Mouse (Mus musculus): ENCODE measurements at regions not wholly inside any gene's neighbourhood (a gene's known extent, or its start where the extent isn't known, plus 50 kb on each side); places are given as distances from the start of the nearest gene placed in this dataset.
"Not testable (repeated sequence)": the region's sequence is repeated elsewhere in the genome, so short reads cannot be mapped to it uniquely, and the experiment has no call there.

DNA sequence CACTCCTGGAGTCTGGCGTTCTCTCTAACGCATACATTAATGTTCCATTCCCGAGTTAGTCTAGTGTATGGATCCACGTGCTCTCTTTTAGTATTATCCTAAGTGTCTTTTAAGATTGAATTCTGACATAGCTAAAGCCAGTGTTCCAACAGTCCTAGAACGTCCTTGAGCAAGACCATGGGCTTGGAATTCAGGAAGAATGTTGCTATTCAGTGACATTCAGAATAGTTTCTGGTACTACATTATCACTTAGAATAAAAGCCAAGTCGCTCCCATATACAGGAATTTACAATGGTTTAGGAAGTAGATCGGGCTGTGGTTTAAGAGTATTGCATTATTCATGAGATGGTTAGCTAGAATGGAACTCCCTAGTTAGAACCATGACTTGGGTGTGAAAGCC lies 277.6 kb upstream of the Klf6 start:
- H3K27ac ChIP-seq (ENCODE audit: low read length), result not testable (repeated sequence)

DNA sequence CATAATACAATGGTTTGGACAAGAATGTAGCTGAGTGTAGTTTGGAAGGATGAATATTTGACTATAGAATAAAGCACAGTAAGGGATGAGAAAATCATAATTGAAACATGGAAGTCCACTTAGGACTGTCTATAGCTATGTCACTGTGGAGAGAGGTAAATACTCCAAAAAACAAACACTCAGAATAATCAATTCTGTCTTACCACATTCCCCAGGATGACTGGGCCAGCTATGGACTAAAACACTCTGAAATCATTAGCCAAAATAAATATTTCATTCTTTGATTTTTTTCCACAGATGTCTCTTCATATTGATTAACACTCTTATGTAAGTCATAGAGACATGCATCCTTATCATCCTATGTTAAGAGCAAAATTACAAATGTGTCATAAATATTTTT lies 274.1 kb upstream of the Klf6 start:
- Histone ChIP-seq H3K27me3 (ENCODE audit: insufficient read depth, low read length) (no peaks in the 10 kb centered on the region), H3K4me3 (ENCODE audit: low read length) (no peak overlapping the region), H3K4me2 (replicated peaks; ENCODE audit: low read depth, low read length) (no peak overlapping the region), H3K4me1 (ENCODE audit: insufficient read depth, low read length) (no peaks in the 10 kb centered on the region), H3K9ac (replicated peaks; ENCODE audit: low read length) (no peak overlapping the region), H3K36me3 (ENCODE audit: insufficient read depth, low read length) (no peaks in the 10 kb centered on the region), H3K9me3 (ENCODE audit: low read length) (no peaks in the 10 kb centered on the region), H3K27ac (ENCODE audit: low read length) (no peak overlapping the region)
- no peak for ATAC-seq (ENCODE audit: low FRiP score, low TSS enrichment)

More for the DNA sequence above, 277.6 kb upstream of the Klf6 start:
- not testable (repeated sequence) for H3K4me2 ChIP-seq (replicated peaks; ENCODE audit: low read depth, low read length); ATAC-seq (ENCODE audit: low FRiP score, low TSS enrichment); H3K9me3 ChIP-seq (ENCODE audit: low read length); H3K36me3 ChIP-seq (ENCODE audit: insufficient read depth, low read length); H3K4me1 ChIP-seq (ENCODE audit: insufficient read depth, low read length); H3K27me3 ChIP-seq (ENCODE audit: insufficient read depth, low read length); H3K4me3 ChIP-seq (ENCODE audit: low read length); H3K9ac ChIP-seq (replicated peaks; ENCODE audit: low read length)
- WGBS, result 90% methylated on average over 7 of the region's 7 CpGs

DNA sequence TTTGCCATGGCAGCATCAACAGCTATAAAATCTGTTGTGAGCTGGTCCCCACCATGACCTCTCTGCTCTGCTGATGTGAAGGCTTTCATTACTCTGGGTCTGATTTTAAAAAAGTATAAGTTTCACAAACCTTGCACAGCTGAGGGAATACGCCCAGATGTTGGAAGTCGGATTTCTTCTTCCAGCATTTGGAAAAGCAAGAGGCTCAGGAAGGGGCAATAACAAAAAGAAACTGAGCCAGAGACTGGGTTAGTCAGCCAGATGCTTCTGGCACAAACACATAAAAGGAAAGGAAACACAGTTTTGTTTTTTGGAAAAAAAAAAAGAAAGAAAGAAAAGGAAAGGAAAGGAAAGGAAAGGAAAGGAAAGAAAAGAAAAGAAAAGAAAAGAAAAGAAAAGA lies 270.0 kb upstream of the Klf6 start:
- no peaks in the 10 kb centered on the region for H3K36me3 ChIP-seq (ENCODE audit: insufficient read depth, low read length)
- WGBS, result 78% methylated on average over 2 of the region's 2 CpGs

DNA sequence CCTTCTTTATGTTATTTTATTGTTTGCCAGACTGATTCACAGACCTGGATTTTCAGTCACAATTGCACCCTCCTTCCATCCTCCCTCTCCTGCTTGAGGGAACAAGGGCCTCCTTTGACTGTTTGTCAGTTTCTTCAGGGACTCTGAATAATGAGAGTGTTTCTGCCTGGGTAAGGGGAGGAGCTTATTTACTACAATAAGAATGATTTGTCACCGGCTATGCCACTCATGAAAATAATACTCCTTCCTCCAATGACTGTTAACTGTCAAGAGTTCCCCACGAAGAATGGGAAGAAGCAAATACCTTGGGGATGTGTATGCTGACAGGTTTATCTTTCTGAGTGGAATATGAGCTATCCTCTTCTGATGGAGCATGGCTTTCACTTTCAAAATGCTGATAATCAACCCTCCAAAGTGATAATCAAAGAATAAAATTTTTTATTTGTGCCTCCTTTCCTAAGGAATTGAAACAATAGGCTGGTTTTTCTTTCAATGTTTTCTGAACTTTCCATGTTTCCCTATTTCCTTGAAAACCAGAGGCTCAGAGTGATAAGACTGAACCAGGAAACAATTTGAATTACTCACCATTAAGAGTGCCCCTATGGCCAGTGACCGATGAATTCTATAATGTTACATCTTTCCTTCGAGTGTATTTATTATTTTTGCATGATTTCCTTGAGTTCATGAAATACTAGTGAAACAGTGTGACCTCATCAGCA lies 269.3 kb upstream of the Klf6 start:
- Histone ChIP-seq H3K4me2 (replicated peaks; ENCODE audit: low read depth, low read length) (no peak overlapping the region), H3K27ac (ENCODE audit: low read length) (no peak overlapping the region)
- 51% methylated on average over 4 of the region's 4 CpGs for WGBS

More for the DNA sequence above, 270.0 kb upstream of the Klf6 start:
- ATAC-seq (ENCODE audit: low FRiP score, low TSS enrichment), result no peak
- H3K9me3 ChIP-seq (ENCODE audit: low read length), result no peaks in the 10 kb centered on the region
- H3K9ac ChIP-seq (replicated peaks; ENCODE audit: low read length), result no peak overlapping the region
- H3K4me1 ChIP-seq (ENCODE audit: insufficient read depth, low read length), result no peaks in the 10 kb centered on the region
- no peak overlapping the region for H3K4me2 ChIP-seq (replicated peaks; ENCODE audit: low read depth, low read length)
- H3K27ac ChIP-seq (ENCODE audit: low read length), result no peak overlapping the region
- no peak overlapping the region for H3K4me3 ChIP-seq (ENCODE audit: low read length)
- no peaks in the 10 kb centered on the region for H3K27me3 ChIP-seq (ENCODE audit: insufficient read depth, low read length)

DNA sequence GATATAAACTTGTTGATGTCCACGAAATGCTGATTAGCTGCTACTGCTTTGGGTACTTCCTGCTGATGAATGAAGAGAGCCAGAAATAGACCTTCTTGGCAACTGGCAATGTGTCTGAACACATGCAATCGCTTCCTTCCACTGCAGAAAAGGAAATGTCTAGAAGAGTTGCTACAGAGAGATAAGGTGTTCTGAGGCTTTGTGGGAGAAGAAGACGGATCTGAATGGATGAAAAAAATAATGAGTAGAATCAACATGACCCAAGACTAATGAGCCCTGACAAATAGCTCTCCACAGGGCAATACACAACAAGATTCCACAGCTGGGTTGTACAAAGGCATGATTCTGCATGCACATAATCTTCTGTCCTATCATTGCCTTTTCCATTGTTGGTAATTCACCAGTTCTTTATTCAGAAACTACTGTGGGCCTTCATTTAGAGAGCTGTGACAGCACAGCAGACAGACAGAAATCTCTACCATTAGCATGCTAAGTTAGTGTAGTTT lies 268.7 kb upstream of the Klf6 start:
- Histone ChIP-seq H3K27ac (ENCODE audit: low read length) (no peak overlapping the region), H3K9ac (replicated peaks; ENCODE audit: low read length) (no peak overlapping the region), H3K27me3 (ENCODE audit: insufficient read depth, low read length) (no peaks in the 10 kb centered on the region), H3K9me3 (ENCODE audit: low read length) (no peaks in the 10 kb centered on the region), H3K4me2 (replicated peaks; ENCODE audit: low read depth, low read length) (no peak overlapping the region), H3K4me3 (ENCODE audit: low read length) (no peak overlapping the region), H3K4me1 (ENCODE audit: insufficient read depth, low read length) (no peaks in the 10 kb centered on the region), H3K36me3 (ENCODE audit: insufficient read depth, low read length) (no peaks in the 10 kb centered on the region)
- peak; percentile 51; the same call in 1 of the 2 replicates for ATAC-seq (ENCODE audit: low FRiP score, low TSS enrichment)
- WGBS, result 54% methylated on average over 3 of the region's 3 CpGs

More for the DNA sequence above, 269.3 kb upstream of the Klf6 start:
- 0 out of 2 replicates have a peak, but pooled peaks have one; percentile 49 for ATAC-seq (ENCODE audit: low FRiP score, low TSS enrichment)
- no peaks in the 10 kb centered on the region for H3K4me1 ChIP-seq (ENCODE audit: insufficient read depth, low read length)
- no peaks in the 10 kb centered on the region for H3K36me3 ChIP-seq (ENCODE audit: insufficient read depth, low read length)
- no peaks in the 10 kb centered on the region for H3K27me3 ChIP-seq (ENCODE audit: insufficient read depth, low read length)
- H3K9me3 ChIP-seq (ENCODE audit: low read length), result no peaks in the 10 kb centered on the region
- H3K9ac ChIP-seq (replicated peaks; ENCODE audit: low read length), result no peak overlapping the region
- H3K4me3 ChIP-seq (ENCODE audit: low read length), result no peak overlapping the region

DNA sequence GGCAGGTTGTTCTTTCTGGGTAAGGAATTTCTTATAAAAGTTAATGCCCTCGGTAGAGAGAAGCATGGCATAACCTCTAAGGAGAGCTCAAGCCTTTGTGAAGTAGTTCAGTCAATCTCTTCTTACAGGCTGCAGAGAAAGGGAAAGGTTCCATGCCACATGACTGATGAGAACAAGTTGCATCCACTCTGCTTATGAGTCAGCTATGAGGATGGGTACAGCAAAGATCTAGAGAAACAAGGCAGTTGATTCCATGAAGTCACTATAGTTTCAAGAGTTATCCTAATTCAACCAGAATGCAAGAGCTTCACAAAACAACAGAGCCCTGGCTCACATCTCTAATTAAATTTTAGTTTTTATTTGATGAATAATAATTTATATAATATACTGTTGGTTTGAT lies 259.6 kb upstream of the Klf6 start:
- H3K9ac ChIP-seq (replicated peaks; ENCODE audit: low read length), result no peak overlapping the region
- no peak overlapping the region for H3K4me3 ChIP-seq (ENCODE audit: low read length)
- 78% methylated on average over 1 of the region's 1 CpGs for WGBS
- H3K9me3 ChIP-seq (ENCODE audit: low read length), result no peaks in the 10 kb centered on the region
- H3K27me3 ChIP-seq (ENCODE audit: insufficient read depth, low read length), result no peaks in the 10 kb centered on the region
- no peak overlapping the region for H3K27ac ChIP-seq (ENCODE audit: low read length)
- no peak overlapping the region for H3K4me2 ChIP-seq (replicated peaks; ENCODE audit: low read depth, low read length)
- H3K4me1 ChIP-seq (ENCODE audit: insufficient read depth, low read length), result peaks cover 5% of the 10 kb centered on the region; the same call in 1 of the 2 replicates
- no peaks in the 10 kb centered on the region for H3K36me3 ChIP-seq (ENCODE audit: insufficient read depth, low read length)
- no peak for ATAC-seq (ENCODE audit: low FRiP score, low TSS enrichment)

DNA sequence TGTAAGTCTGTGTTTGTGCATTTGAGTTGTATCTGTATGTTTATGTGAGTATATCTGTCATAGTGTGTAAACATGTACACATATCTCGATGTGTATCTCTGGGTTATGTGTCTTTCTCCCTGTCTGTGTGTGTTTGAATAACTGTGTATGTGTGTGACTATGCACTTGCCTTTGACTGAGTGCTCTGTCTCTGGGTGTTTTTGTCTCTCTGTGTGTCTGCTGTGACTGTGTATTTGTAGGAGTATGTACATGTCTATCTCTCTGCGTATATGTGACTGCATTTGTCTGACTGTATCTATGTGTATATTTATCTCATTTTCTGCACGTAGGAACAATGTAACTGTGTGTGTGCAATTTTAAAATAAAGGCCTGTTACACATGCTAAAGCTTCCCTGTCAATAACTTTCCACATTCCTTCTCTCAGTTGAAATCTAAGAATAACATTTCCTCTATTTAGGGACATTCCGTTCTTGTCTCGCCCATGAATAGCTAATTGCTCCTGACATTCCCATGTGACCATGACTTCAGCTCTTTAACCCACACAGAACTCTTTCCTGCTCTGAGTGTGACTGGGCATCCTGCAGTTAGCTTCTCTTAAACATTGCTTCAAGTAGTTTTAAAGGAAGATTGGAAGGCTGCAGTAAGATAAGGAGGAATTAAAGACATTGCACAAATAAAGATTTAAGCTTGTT lies 257.2 kb upstream of the Klf6 start:
- ATAC-seq (ENCODE audit: low FRiP score, low TSS enrichment), result no peak; the same call in 1 of the 2 replicates
- Histone ChIP-seq H3K4me1 (ENCODE audit: insufficient read depth, low read length) (peaks cover 5% of the 10 kb centered on the region; the same call in 1 of the 2 replicates), H3K27me3 (ENCODE audit: insufficient read depth, low read length) (no peaks in the 10 kb centered on the region), H3K9me3 (ENCODE audit: low read length) (no peaks in the 10 kb centered on the region), H3K36me3 (ENCODE audit: insufficient read depth, low read length) (no peaks in the 10 kb centered on the region), H3K4me2 (replicated peaks; ENCODE audit: low read depth, low read length) (no peak overlapping the region), H3K4me3 (ENCODE audit: low read length) (no peak overlapping the region), H3K27ac (ENCODE audit: low read length) (no peak overlapping the region), H3K9ac (replicated peaks; ENCODE audit: low read length) (no peak overlapping the region)
- WGBS, result 48% methylated on average over 5 of the region's 5 CpGs

DNA sequence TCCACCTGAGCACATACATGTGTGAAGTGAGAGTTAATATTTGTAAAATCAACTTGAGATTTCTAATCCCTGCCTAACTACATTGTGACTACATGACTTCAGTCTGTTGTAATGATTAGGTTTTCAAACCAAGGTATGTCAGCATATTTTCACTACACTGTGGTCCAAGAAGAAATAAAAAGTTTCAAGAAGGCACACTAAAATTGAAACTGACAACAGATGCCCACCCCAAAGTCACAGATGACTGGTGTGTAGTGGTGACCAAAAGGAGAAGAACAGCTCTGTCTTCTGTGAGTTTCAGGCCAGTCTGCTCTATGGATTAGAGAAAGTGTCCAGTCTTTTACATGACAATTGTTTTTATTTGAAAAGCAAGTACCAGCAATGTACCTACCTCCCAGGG lies 255.9 kb upstream of the Klf6 start:
- Histone ChIP-seq H3K27ac (ENCODE audit: low read length) (no peak overlapping the region), H3K4me3 (ENCODE audit: low read length) (no peak overlapping the region), H3K4me2 (replicated peaks; ENCODE audit: low read depth, low read length) (no peak overlapping the region), H3K27me3 (ENCODE audit: insufficient read depth, low read length) (no peaks in the 10 kb centered on the region), H3K9ac (replicated peaks; ENCODE audit: low read length) (no peak overlapping the region), H3K9me3 (ENCODE audit: low read length) (no peaks in the 10 kb centered on the region), H3K4me1 (ENCODE audit: insufficient read depth, low read length) (peaks cover 5% of the 10 kb centered on the region; the same call in 1 of the 2 replicates), H3K36me3 (ENCODE audit: insufficient read depth, low read length) (no peaks in the 10 kb centered on the region)
- ATAC-seq (ENCODE audit: low FRiP score, low TSS enrichment), result no peak

DNA sequence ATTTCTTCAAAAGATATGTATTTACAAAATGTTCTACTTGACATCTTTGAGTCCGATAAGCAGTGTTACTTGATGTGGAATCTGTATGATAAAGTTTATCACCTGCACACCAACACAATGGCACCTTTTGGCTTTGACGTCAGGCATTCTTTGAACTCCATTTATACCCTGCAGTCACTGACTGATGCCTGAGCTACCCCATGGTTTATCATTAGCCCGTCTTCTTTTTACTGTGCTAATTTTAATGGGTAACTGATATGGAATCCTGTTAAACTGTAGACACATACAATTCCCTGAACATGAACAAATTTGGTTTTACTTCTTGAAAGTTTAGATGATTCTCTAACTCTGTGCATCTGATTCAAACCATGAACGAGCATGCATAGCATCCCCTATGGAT lies 253.8 kb upstream of the Klf6 start:
- ATAC-seq (ENCODE audit: low FRiP score, low TSS enrichment), result 0 out of 2 replicates have a peak, but pooled peaks have one; percentile 70

More for the DNA sequence above, 253.8 kb upstream of the Klf6 start:
- Histone ChIP-seq H3K27me3 (ENCODE audit: insufficient read depth, low read length) (no peaks in the 10 kb centered on the region), H3K9ac (replicated peaks; ENCODE audit: low read length) (no peak overlapping the region), H3K4me3 (ENCODE audit: low read length) (no peak overlapping the region), H3K4me2 (replicated peaks; ENCODE audit: low read depth, low read length) (no peak overlapping the region), H3K9me3 (ENCODE audit: low read length) (no peaks in the 10 kb centered on the region), H3K36me3 (ENCODE audit: insufficient read depth, low read length) (no peaks in the 10 kb centered on the region), H3K4me1 (ENCODE audit: insufficient read depth, low read length) (peaks cover 5% of the 10 kb centered on the region; the same call in 1 of the 2 replicates), H3K27ac (ENCODE audit: low read length) (peak overlapping the region; percentile 35; the same call in 1 of the 2 replicates)
- WGBS, result 74% methylated on average over 4 of the region's 4 CpGs
